ENCODE assay signal across 7 mouse cellular contexts in genomic region chr15:97829432-97829831, GRCm38 (mm10). TPM values are rescaled to one million over a fixed set of nuclear protein-coding genes. Genes with fewer than 3 reads are reported as not detected.
DNase-seq lines count a peak whose midpoint lies in the region; ATAC-seq and TF ChIP-seq lines count a peak whose summit lies in the region.

No protein-coding gene starts in this region.

- no peak for DNase-seq in forebrain, embryonic 14.5 days (ENCODE audit: low spot score)
- no peak for DNase-seq in liver, embryonic 11.5 days (ENCODE audit: low spot score)
- no peak for DNase-seq in stomach, postnatal 0 days (ENCODE audit: low spot score)
- no peak for DNase-seq in layer of hippocampus, adult 9-10 months (ENCODE audit: low spot score)

- H3K27ac ChIP-seq in forebrain, embryonic 14.5 days (ENCODE audit: low read depth, low read length) = no peak overlapping the region; the same call in 1 of the 2 replicates
- peak overlapping the region; percentile 58; the same call in 1 of the 2 replicates for H3K27ac ChIP-seq in liver, embryonic 11.5 days (ENCODE audit: low read depth, low read length)
- H3K27ac ChIP-seq in stomach, postnatal 0 days (replicated peaks) = no peak overlapping the region; the same call in 1 of the 2 replicates

- no peaks in the 10 kb centered on the region for H3K9me3 ChIP-seq in megakaryocyte, embryonic 14.5 days
- H3K9me3 ChIP-seq in forebrain, embryonic 14.5 days (replicated peaks; ENCODE audit: control insufficient read depth, low read length) = no peaks in the 10 kb centered on the region
- no peaks in the 10 kb centered on the region for H3K9me3 ChIP-seq in liver, embryonic 11.5 days (ENCODE audit: control insufficient read depth, low read length)
- no peaks in the 10 kb centered on the region for H3K9me3 ChIP-seq in stomach, postnatal 0 days (ENCODE audit: control insufficient read depth, low read length)

- no peak for TF ChIP-seq CTCF in stomach, postnatal 0 days (IDR thresholded peaks at IDR 0.05; ENCODE audit: low read depth)

- no peak for TF ChIP-seq EP300 in stomach, postnatal 0 days (optimal IDR thresholded peaks at IDR 0.05)

- H3K9ac ChIP-seq in forebrain, embryonic 14.5 days (ENCODE audit: low read length) = no peak overlapping the region
- H3K9ac ChIP-seq in liver, embryonic 11.5 days (ENCODE audit: low read depth, low read length) = peak overlapping the region; percentile 81; the same call in 1 of the 2 replicates
- H3K9ac ChIP-seq in stomach, postnatal 0 days (ENCODE audit: low read length) = peak overlapping the region; percentile 14; the same call in 1 of the 2 replicates

- peak overlapping the region; percentile 66 for H3K4me3 ChIP-seq in megakaryocyte, embryonic 14.5 days (replicated peaks)
- H3K4me3 ChIP-seq in forebrain, embryonic 14.5 days (ENCODE audit: low read depth, low read length) = no peak overlapping the region
- H3K4me3 ChIP-seq in liver, embryonic 11.5 days (ENCODE audit: low read depth, low read length) = peak overlapping the region; percentile 86
- H3K4me3 ChIP-seq in stomach, postnatal 0 days (ENCODE audit: low read depth, low read length) = no peak overlapping the region

- no peak for ATAC-seq in megakaryocyte, adult 5-6 weeks (ENCODE audit: poor library complexity, severe bottlenecking)
- no peak for ATAC-seq in forebrain, embryonic 14.5 days
- no peak for ATAC-seq in liver, embryonic 11.5 days (replicated peaks; ENCODE audit: low FRiP score)
- ATAC-seq in stomach, postnatal 0 days (ENCODE audit: low FRiP score, low TSS enrichment) = no peak
- ATAC-seq in megakaryocyte progenitor cell, adult 5-6 weeks (replicated peaks; ENCODE audit: poor library complexity) = no peak

- peaks cover 80% of the 10 kb centered on the region for H3K4me1 ChIP-seq in megakaryocyte, embryonic 14.5 days
- H3K4me1 ChIP-seq in forebrain, embryonic 14.5 days (ENCODE audit: control insufficient read depth, insufficient read depth, low read length) = peaks cover 32% of the 10 kb centered on the region
- H3K4me1 ChIP-seq in liver, embryonic 11.5 days (replicated peaks; ENCODE audit: control insufficient read depth, insufficient read depth, low read length) = peaks cover 73% of the 10 kb centered on the region
- H3K4me1 ChIP-seq in stomach, postnatal 0 days (replicated peaks; ENCODE audit: control insufficient read depth, insufficient read depth) = peaks cover 11% of the 10 kb centered on the region

- H3K4me2 ChIP-seq in forebrain, embryonic 14.5 days (ENCODE audit: low read length) = peak overlapping the region; percentile 73; the same call in 1 of the 2 replicates
- peak overlapping the region; percentile 95 for H3K4me2 ChIP-seq in liver, embryonic 11.5 days
- peak overlapping the region; percentile 71 for H3K4me2 ChIP-seq in stomach, postnatal 0 days (replicated peaks; ENCODE audit: low read depth)

- H3K36me3 ChIP-seq in megakaryocyte, embryonic 14.5 days (replicated peaks; ENCODE audit: low read length) = no peaks in the 10 kb centered on the region
- no peaks in the 10 kb centered on the region for H3K36me3 ChIP-seq in forebrain, embryonic 14.5 days (ENCODE audit: control insufficient read depth, insufficient read depth, low read length)
- H3K36me3 ChIP-seq in liver, embryonic 11.5 days (ENCODE audit: control insufficient read depth, insufficient read depth, low read length) = no peaks in the 10 kb centered on the region
- no peaks in the 10 kb centered on the region for H3K36me3 ChIP-seq in stomach, postnatal 0 days (ENCODE audit: control insufficient read depth, insufficient read depth, low read length)

- WGBS in forebrain, embryonic 14.5 days = 61% methylated on average over 2 of the region's 2 CpGs
- 48% methylated on average over 2 of the region's 2 CpGs for WGBS in liver, embryonic 11.5 days
- 61% methylated on average over 2 of the region's 2 CpGs for WGBS in stomach, postnatal 0 days

- peaks cover 77% of the 10 kb centered on the region for H3K27me3 ChIP-seq in megakaryocyte, embryonic 14.5 days (replicated peaks)
- H3K27me3 ChIP-seq in forebrain, embryonic 14.5 days (replicated peaks; ENCODE audit: control insufficient read depth, insufficient read depth, low read length) = no peaks in the 10 kb centered on the region
- H3K27me3 ChIP-seq in liver, embryonic 11.5 days (replicated peaks; ENCODE audit: control insufficient read depth, insufficient read depth, low read length) = no peaks in the 10 kb centered on the region
- no peaks in the 10 kb centered on the region for H3K27me3 ChIP-seq in stomach, postnatal 0 days (ENCODE audit: control insufficient read depth, insufficient read depth, low read length)

RNA-seq across cellular contexts. Expression of gene Hdac7, which starts 14.9 kb away (rescaled TPM):
- 26.8 and 31.2 TPM in 2 replicates for polyA plus RNA-seq in megakaryocyte, embryonic 14.5 days (2012; ENCODE audit: insufficient read depth, low replicate concordance)
- 15.6 and 17.2 TPM in 2 replicates for total RNA-seq in megakaryocyte, adult 5-6 weeks (2015)
- total RNA-seq in megakaryocyte, adult 5-6 weeks (2017) = 5.7 and 6.2 TPM in 2 replicates
- 19.5 and 20.0 TPM in 2 replicates for polyA plus RNA-seq in forebrain, embryonic 14.5 days (2014; fragmentation: Nextera tagmentation; extraction: Ambion mirVana)
- 28.1 and 33.5 TPM in 2 replicates for polyA plus RNA-seq in liver, embryonic 11.5 days (2014; fragmentation: Nextera tagmentation; extraction: Ambion mirVana)
- 8.0 and 9.4 TPM in 2 replicates for polyA plus RNA-seq in stomach, postnatal 0 days (2015; fragmentation: Nextera tagmentation; extraction: Ambion mirVana)
- total RNA-seq in megakaryocyte progenitor cell, adult 5-6 weeks (2015) = 22.1 and 29.2 TPM in 2 replicates
- total RNA-seq in megakaryocyte progenitor cell, adult 5-6 weeks (2017) = 12.6 and 14.0 TPM in 2 replicates

RNA-seq across cellular contexts. Expression of gene Slc48a1, which starts 51.1 kb away (rescaled TPM):
- polyA plus RNA-seq in megakaryocyte, embryonic 14.5 days (2012; ENCODE audit: insufficient read depth, low replicate concordance) = 58.7 and 61.4 TPM in 2 replicates
- 42.3 and 47.1 TPM in 2 replicates for total RNA-seq in megakaryocyte, adult 5-6 weeks (2015)
- total RNA-seq in megakaryocyte, adult 5-6 weeks (2017) = 33.1 and 33.5 TPM in 2 replicates
- 65.4 and 69.1 TPM in 2 replicates for polyA plus RNA-seq in forebrain, embryonic 14.5 days (2014; fragmentation: Nextera tagmentation; extraction: Ambion mirVana)
- polyA plus RNA-seq in liver, embryonic 11.5 days (2014; fragmentation: Nextera tagmentation; extraction: Ambion mirVana) = 55.0 and 62.1 TPM in 2 replicates
- 36.7 and 40.7 TPM in 2 replicates for polyA plus RNA-seq in stomach, postnatal 0 days (2015; fragmentation: Nextera tagmentation; extraction: Ambion mirVana)
- 83.0 and 94.4 TPM in 2 replicates for total RNA-seq in megakaryocyte progenitor cell, adult 5-6 weeks (2015)
- total RNA-seq in megakaryocyte progenitor cell, adult 5-6 weeks (2017) = 62.7 and 70.0 TPM in 2 replicates

Comparison
In these comparisons a context has a peak if more than half of its experiments do, and no peak if none do; other contexts are left out.
1. H3K4me3 ChIP-seq: peak in megakaryocyte, embryonic 14.5 days (single experiment) and liver, embryonic 11.5 days (single experiment); none in forebrain, embryonic 14.5 days (single experiment) and stomach, postnatal 0 days (single experiment).
2. Peak in every context shown above with its lines, with median percentiles within 50 percentile points of each other: H3K4me2 ChIP-seq.